Mouse (Mus musculus): Measurements from ENCODE around the gene Laptm5. TPM values are rescaled to one million over a fixed set of nuclear protein-coding genes. Genes with fewer than 3 reads are reported as not detected.
A peak's percentile ranks its signal among the peaks of the same experiment; 100 is the strongest.

The Laptm5 gene
- total and polyA plus RNA-seq, 2 experiments from 2014 or later, result 14.7 to 15.9 TPM

- H3K4me3 ChIP-seq (ENCODE audit: low read depth, low read length), result peak overlapping the region; percentile 30; the same call in 1 of the 2 replicates
- TF ChIP-seq CTCF (IDR thresholded peaks at IDR 0.05; ENCODE audit: low read depth) (no peak), EP300 (IDR thresholded peaks at IDR 0.05; ENCODE audit: low read depth) (no peak)
- DNase-seq (ENCODE audit: low spot score), result no peak
- H3K9ac ChIP-seq (replicated peaks; ENCODE audit: low read depth, low read length), result no peak overlapping the region
- H3K27ac ChIP-seq (ENCODE audit: low read depth), result peak overlapping the region; percentile 51; the same call in 1 of the 2 replicates
- no peak overlapping the region; the same call in 1 of the 2 replicates for H3K4me2 ChIP-seq (ENCODE audit: low read depth, low read length)
- 62% methylated on average over 3 of the region's 3 CpGs for WGBS
- H3K9me3 ChIP-seq (replicated peaks; ENCODE audit: control insufficient read depth, low read length), result no peaks in the 10 kb centered on the region
- no peaks in the 10 kb centered on the region for H3K36me3 ChIP-seq (replicated peaks; ENCODE audit: control insufficient read depth, insufficient read depth, low read length)
- H3K4me1 ChIP-seq (ENCODE audit: control insufficient read depth, insufficient read depth), result peaks cover 7% of the 10 kb centered on the region; the same call in 1 of the 2 replicates
- H3K27me3 ChIP-seq (ENCODE audit: control insufficient read depth, insufficient read depth, low read length), result no peaks in the 10 kb centered on the region
- no peak for ATAC-seq (ENCODE audit: insufficient read depth, low read depth)
These were observed 586 bp downstream of the Laptm5 start for GRCm38 (mm10) chr4:130913511-130913910.

GRCm38 (mm10) chr4:130914011-130914410 is 1.1 kb downstream of the Laptm5 start:
- no peaks in the 10 kb centered on the region for H3K27me3 ChIP-seq (ENCODE audit: control insufficient read depth, insufficient read depth, low read length)
- H3K4me2 ChIP-seq (ENCODE audit: low read depth, low read length), result no peak overlapping the region; the same call in 1 of the 2 replicates
- no peaks in the 10 kb centered on the region for H3K9me3 ChIP-seq (replicated peaks; ENCODE audit: control insufficient read depth, low read length)
- peak overlapping the region; percentile 30; the same call in 1 of the 2 replicates for H3K4me3 ChIP-seq (ENCODE audit: low read depth, low read length)
- WGBS, result 85% methylated on average over 4 of the region's 4 CpGs
- TF ChIP-seq CTCF (IDR thresholded peaks at IDR 0.05; ENCODE audit: low read depth) (no peak), EP300 (IDR thresholded peaks at IDR 0.05; ENCODE audit: low read depth) (no peak)
- ATAC-seq (ENCODE audit: insufficient read depth, low read depth) (no peak), DNase-seq (ENCODE audit: low spot score) (no peak)
- H3K9ac ChIP-seq (replicated peaks; ENCODE audit: low read depth, low read length), result no peak overlapping the region
- peaks cover 5% of the 10 kb centered on the region; the same call in 1 of the 2 replicates for H3K4me1 ChIP-seq (ENCODE audit: control insufficient read depth, insufficient read depth)
- no peaks in the 10 kb centered on the region for H3K36me3 ChIP-seq (replicated peaks; ENCODE audit: control insufficient read depth, insufficient read depth, low read length)
- peak overlapping the region; percentile 51; the same call in 1 of the 2 replicates for H3K27ac ChIP-seq (ENCODE audit: low read depth)

GRCm38 (mm10) chr4:130914527-130914926 is 1.6 kb downstream of the Laptm5 start:
- no peak overlapping the region for H3K27ac ChIP-seq (ENCODE audit: low read depth)
- no peak for DNase-seq (ENCODE audit: low spot score)
- no peaks in the 10 kb centered on the region for H3K36me3 ChIP-seq (replicated peaks; ENCODE audit: control insufficient read depth, insufficient read depth, low read length)
- no peaks in the 10 kb centered on the region for H3K4me1 ChIP-seq (ENCODE audit: control insufficient read depth, insufficient read depth)
- H3K4me2 ChIP-seq (ENCODE audit: low read depth, low read length), result peak overlapping the region; percentile 30; the same call in 1 of the 2 replicates
- 47% methylated on average over 7 of the region's 7 CpGs for WGBS
- no peaks in the 10 kb centered on the region for H3K27me3 ChIP-seq (ENCODE audit: control insufficient read depth, insufficient read depth, low read length)
- no peak overlapping the region; the same call in 1 of the 2 replicates for H3K9ac ChIP-seq (replicated peaks; ENCODE audit: low read depth, low read length)
- H3K9me3 ChIP-seq (replicated peaks; ENCODE audit: control insufficient read depth, low read length), result no peaks in the 10 kb centered on the region
- no peak for ATAC-seq (ENCODE audit: insufficient read depth, low read depth)
- H3K4me3 ChIP-seq (ENCODE audit: low read depth, low read length), result peak overlapping the region; percentile 30; the same call in 1 of the 2 replicates
- TF ChIP-seq EP300 (IDR thresholded peaks at IDR 0.05; ENCODE audit: low read depth) (no peak), CTCF (IDR thresholded peaks at IDR 0.05; ENCODE audit: low read depth) (no peak)

GRCm38 (mm10) chr4:130915006-130915667 is 2.2 kb downstream of the Laptm5 start:
- Histone ChIP-seq H3K4me2 (ENCODE audit: low read depth, low read length) (peak overlapping the region; percentile 30; the same call in 1 of the 2 replicates), H3K27me3 (ENCODE audit: control insufficient read depth, insufficient read depth, low read length) (no peaks in the 10 kb centered on the region), H3K4me3 (ENCODE audit: low read depth, low read length) (peak overlapping the region; percentile 30; the same call in 1 of the 2 replicates), H3K36me3 (replicated peaks; ENCODE audit: control insufficient read depth, insufficient read depth, low read length) (no peaks in the 10 kb centered on the region), H3K9me3 (replicated peaks; ENCODE audit: control insufficient read depth, low read length) (no peaks in the 10 kb centered on the region), H3K9ac (replicated peaks; ENCODE audit: low read depth, low read length) (no peak overlapping the region; the same call in 1 of the 2 replicates), H3K4me1 (ENCODE audit: control insufficient read depth, insufficient read depth) (no peaks in the 10 kb centered on the region), H3K27ac (ENCODE audit: low read depth) (no peak overlapping the region)
- DNase-seq (ENCODE audit: low spot score), result no peak
- TF ChIP-seq EP300 (IDR thresholded peaks at IDR 0.05; ENCODE audit: low read depth) (no peak), CTCF (IDR thresholded peaks at IDR 0.05; ENCODE audit: low read depth) (no peak)
- ATAC-seq (ENCODE audit: insufficient read depth, low read depth), result no peak
- 40% methylated on average over 12 of the region's 12 CpGs for WGBS

- Histone ChIP-seq H3K4me1 (ENCODE audit: control insufficient read depth, insufficient read depth) (no peaks in the 10 kb centered on the region), H3K36me3 (replicated peaks; ENCODE audit: control insufficient read depth, insufficient read depth, low read length) (no peaks in the 10 kb centered on the region), H3K9me3 (replicated peaks; ENCODE audit: control insufficient read depth, low read length) (no peaks in the 10 kb centered on the region), H3K4me3 (ENCODE audit: low read depth, low read length) (peak overlapping the region; percentile 30; the same call in 1 of the 2 replicates), H3K9ac (replicated peaks; ENCODE audit: low read depth, low read length) (no peak overlapping the region), H3K4me2 (ENCODE audit: low read depth, low read length) (peak overlapping the region; percentile 30; the same call in 1 of the 2 replicates), H3K27ac (ENCODE audit: low read depth) (no peak overlapping the region), H3K27me3 (ENCODE audit: control insufficient read depth, insufficient read depth, low read length) (no peaks in the 10 kb centered on the region)
- 71% methylated on average over 7 of the region's 7 CpGs for WGBS
- DNase-seq (ENCODE audit: low spot score) (no peak), ATAC-seq (ENCODE audit: insufficient read depth, low read depth) (no peak)
- TF ChIP-seq EP300 (IDR thresholded peaks at IDR 0.05; ENCODE audit: low read depth) (no peak), CTCF (IDR thresholded peaks at IDR 0.05; ENCODE audit: low read depth) (no peak)
These were observed 2.7 kb downstream of the Laptm5 start for GRCm38 (mm10) chr4:130915668-130916035.

All from heart, postnatal 0 days (tissue).